Mouse (Mus musculus) granulocyte monocyte progenitor cell, adult 5-6 weeks (primary cell): ENCODE results near the gene Mrgprd. TPM values are rescaled to one million over a fixed set of nuclear protein-coding genes. Genes with fewer than 3 reads are reported as not detected.
A peak's percentile ranks its signal among the peaks of the same experiment; 100 is the strongest.

Experiments
- ATAC-seq: replicated peaks from 2 replicates; pipeline ENCODE4 v1.8.0; 2016; ENCODE audit warnings: mild to moderate bottlenecking, moderate TSS enrichment, inconsistent platforms; ENCODE audit not compliant: poor library complexity, severe bottlenecking
- total RNA-seq, 2 experiments: library from RNA; stranded (forward) in 1 of 2; stranded (reverse) in 1 of 2; fragments of 200-712, 200-1000 nt in 1 of 2; fragments of >200 nt in 1 of 2; fragmentation: Nextera tagmentation in 1 of 2; gene quantifications; 2 replicates each; pipeline ENCODE4 v1.2.3; 2014 to 2017

Mrgprd gene
- total RNA-seq, 2 experiments from 2014 or later: not detected

DNA sequence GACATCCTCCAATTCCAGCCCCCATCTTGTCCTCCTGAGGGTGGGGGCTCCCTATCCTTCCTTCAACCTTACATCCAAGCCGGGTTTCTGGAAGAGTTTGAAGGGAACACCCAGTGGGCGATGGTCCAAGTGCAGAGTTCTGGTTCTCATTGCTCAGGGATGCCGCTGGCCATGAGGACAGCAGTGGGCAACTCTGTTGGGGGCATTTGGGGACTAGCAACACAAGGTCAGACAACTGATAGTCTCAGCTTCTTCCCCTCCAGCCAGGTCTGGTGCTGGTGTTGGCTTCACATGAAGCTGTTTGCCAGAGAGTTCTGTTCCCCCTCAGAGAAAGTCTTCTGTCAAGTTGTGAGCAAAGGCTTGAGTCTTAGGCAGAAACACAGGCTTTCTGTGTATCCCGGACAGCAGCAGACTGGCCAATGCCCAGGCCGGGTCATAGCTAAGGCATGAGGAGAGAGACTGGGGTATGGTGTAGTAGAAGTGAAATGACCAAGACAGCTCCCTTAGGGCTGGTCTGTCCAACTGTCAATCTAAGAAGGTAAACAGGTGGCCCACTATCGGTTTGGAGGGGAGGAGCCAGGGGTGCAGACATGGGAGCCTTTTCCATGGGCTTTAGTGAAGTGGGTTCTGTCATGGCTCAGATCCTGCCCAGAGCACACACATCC lies 13.2 kb upstream of the Mrgprd start:
- ATAC-seq: no peak

DNA sequence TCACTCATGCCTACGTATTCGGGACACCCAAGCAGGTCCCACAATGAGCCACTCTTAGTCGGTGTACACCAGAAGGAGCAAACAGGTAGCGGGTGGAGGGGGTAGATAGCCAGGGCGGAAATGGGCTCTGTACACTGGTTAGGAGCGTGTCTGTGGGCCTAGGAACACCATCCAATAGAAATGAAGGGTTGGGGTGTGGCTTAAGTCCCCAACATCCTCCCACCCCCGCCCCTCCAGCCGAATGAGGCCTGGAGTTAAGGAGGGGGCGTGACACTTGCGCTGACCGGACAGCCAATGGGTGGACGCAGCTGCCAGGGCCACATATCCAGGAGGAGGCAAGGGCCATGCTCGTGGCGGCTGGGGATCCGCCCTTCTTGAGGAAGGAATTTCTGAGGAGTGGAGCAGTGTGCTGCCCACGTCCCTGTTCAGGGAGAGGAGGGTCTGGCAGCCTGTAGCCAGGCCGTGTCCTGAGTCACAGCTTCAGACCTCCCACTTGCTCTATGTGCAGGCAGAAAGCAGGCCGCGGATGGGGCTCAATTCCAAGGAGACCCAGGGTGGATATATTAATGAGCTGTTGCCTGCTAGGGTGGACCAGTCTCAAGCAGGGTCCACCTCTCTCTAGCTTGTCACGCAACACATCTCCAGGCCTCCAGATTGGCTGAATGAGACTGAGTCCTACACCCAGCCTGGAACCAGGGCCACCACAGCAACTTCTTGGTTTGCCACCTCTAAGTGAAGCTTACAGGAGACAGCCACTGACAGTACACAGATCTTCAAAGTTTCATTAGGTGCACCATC lies 11.9 kb upstream of the Mrgprd start:
- ATAC-seq: peak; percentile 70

DNA sequence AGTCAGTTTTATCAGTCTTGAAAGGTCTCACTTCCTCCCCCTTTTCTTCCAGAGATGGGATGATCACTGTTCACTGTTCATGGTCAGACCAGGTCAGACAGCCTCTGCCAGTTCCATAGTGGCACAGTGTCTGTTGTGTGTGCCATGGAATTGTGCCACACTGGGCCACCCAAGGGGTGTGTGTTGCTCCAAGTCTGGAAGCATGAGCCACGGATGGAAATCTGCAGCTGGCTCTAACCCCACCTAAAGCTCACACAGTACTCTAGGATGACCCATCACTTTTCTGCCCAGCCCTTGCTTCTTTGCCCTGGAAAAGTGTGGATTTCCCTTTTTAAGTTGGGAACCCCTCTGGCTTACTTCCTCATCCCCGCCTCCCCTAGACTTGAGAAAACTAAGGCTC lies 10.5 kb upstream of the Mrgprd start:
- no peak for ATAC-seq

DNA sequence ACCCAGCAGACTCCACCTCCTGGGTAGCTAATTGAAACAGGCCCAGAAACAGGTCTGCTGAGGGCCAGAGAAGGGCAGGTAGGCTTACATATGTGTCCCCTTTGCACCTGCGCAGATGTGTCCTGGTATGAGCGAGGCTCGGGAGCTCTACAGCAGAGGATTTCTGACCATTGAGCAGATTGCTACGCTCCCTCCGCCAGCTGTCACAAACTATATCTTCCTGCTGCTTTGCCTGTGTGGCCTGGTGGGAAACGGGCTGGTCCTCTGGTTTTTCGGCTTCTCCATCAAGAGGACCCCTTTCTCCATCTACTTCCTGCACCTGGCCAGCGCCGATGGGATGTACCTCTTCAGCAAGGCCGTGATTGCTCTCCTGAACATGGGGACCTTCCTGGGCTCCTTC lies 7.0 kb upstream of the Mrgprd start:
- no peak for ATAC-seq

DNA sequence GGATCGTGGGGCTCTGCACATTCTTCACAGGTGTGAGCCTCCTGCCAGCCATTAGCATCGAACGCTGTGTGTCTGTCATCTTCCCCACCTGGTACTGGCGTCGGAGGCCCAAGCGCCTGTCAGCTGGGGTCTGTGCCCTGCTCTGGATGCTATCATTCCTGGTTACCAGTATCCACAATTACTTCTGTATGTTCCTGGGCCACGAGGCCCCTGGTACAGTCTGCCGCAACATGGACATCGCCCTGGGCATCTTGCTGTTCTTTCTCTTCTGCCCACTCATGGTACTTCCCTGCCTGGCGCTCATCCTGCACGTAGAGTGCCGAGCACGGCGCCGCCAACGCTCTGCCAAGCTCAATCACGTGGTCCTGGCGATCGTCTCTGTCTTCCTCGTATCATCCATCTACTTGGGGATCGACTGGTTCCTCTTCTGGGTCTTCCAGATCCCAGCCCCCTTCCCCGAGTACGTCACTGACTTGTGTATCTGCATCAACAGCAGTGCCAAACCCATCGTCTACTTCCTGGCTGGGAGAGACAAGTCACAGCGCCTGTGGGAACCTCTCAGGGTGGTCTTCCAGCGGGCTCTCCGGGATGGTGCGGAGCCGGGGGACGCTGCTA lies 6.5 kb upstream of the Mrgprd start:
- no peak for ATAC-seq

- ATAC-seq: no peak
These were observed 5.8 kb upstream of the Mrgprd start for GRCm38 (mm10) chr7:145308866-145309265.

DNA sequence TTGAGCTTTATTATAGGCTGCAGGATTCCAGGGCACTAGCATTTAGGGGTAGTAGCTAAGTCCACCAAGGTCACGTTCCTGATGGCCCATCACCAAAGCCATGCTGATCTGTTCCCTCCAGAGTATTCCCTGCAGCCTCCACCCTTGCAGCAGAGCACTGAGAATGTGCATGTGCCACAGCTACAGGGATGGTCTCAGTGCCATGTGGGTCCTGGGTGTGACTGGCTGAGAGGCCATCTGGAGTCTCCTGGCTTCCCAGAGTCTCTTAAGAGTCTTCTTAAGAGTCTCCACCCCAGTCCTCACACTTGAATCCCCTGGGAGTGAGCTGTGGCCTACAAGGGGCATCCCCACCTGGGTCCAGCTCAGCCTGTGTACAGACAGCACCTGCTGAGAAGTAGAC lies 4.8 kb upstream of the Mrgprd start:
- no peak for ATAC-seq

- ATAC-seq: no peak
These were observed 4.1 kb upstream of the Mrgprd start for GRCm38 (mm10) chr7:145310526-145310925.

- no peak for ATAC-seq
These were observed 2.5 kb upstream of the Mrgprd start for GRCm38 (mm10) chr7:145312137-145312536.

DNA sequence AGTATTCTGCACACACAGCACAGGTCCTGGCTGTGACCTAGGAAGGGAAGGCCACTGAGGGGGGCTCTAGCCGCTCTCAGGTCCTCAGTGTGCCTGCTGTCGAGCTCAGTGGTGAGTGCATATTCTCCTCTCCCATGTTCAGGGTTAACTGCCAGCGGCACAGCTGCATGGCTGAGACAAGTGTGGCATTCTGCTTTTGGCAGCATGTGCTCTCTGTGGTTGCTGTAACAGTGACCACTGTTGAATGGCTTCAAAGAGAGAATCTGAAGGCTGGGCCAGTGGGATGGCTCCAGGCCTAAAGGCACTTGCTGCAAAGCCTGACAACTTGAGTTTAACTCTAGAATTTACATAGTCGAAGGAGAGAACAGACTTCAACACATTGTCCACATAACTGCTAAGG lies 2.9 kb downstream of the Mrgprd start:
- ATAC-seq: no peak

DNA sequence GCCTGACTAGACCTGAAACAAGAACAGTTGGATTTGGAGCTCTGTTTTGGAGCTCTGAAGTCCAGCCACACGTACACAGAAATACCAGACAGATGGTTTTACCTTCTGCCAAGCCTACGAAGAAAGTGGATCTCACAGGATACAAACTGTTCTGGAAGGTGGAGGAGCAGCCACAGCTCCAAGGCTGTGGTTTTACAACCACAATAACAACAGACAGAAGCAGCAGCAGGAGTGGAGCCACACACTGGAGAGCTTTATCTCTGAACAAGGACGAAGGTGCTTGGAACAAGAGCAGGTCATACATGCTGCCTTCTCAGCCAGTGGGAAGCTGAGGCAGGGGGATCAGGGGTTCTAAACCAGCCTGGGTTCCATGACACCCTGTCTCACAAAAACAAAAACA lies 4.8 kb downstream of the Mrgprd start:
- no peak for ATAC-seq

DNA sequence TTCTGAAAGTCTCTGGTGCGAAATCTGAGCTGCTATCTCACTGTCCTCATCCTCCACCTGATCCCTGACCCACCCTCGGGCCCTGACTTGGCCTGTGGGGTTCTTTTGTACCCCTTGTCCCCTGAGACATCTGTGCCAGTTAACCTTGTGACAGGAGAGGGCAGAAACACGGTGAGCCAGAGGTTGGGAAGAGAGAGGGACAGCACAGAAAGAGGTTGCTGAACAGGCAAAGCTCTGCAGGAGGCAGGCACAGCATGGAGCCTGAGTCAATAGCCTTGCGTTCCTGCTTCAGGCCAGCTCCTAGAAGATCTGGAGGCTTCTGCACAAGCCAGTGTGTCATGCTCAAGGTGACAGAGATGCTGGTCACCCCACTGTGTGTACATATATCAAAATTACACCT lies 9.0 kb downstream of the Mrgprd start:
- no peak for ATAC-seq

DNA sequence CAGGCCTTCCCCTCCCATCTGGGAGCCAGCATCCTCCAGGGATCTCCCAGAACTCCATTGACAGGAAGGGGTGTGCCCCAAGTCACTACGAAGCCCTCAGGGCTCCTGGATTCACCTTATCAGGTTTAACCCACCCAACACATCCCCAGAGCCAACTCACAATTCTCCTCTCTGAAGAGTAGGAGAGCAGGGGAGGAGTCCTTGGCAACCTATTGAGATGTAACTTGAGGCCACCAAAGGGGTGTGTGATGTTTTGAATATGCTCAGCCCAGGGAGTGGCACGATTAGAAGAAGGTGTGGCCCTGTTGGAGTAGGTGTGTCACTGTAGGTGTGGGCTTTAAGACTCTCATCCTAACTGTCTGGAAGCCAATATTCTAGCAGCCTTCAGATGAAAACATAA lies 11.1 kb downstream of the Mrgprd start:
- no peak for ATAC-seq

- ATAC-seq: no peak
These were observed 15.3 kb downstream of the Mrgprd start for GRCm38 (mm10) chr7:145329982-145330381.

GRCm38 (mm10) chr7:145330641-145331040 lies 16.0 kb downstream of the Mrgprd start:
- no peak for ATAC-seq

GRCm38 (mm10) chr7:145332376-145333041 lies 17.9 kb downstream of the Mrgprd start:
- no peak for ATAC-seq

- no peak for ATAC-seq
These were observed 19.3 kb downstream of the Mrgprd start for GRCm38 (mm10) chr7:145333936-145334335.

- ATAC-seq: no peak
These were observed 19.9 kb downstream of the Mrgprd start for GRCm38 (mm10) chr7:145334428-145335027.

- ATAC-seq: no peak
These were observed 20.6 kb downstream of the Mrgprd start for GRCm38 (mm10) chr7:145335199-145335598.

DNA sequence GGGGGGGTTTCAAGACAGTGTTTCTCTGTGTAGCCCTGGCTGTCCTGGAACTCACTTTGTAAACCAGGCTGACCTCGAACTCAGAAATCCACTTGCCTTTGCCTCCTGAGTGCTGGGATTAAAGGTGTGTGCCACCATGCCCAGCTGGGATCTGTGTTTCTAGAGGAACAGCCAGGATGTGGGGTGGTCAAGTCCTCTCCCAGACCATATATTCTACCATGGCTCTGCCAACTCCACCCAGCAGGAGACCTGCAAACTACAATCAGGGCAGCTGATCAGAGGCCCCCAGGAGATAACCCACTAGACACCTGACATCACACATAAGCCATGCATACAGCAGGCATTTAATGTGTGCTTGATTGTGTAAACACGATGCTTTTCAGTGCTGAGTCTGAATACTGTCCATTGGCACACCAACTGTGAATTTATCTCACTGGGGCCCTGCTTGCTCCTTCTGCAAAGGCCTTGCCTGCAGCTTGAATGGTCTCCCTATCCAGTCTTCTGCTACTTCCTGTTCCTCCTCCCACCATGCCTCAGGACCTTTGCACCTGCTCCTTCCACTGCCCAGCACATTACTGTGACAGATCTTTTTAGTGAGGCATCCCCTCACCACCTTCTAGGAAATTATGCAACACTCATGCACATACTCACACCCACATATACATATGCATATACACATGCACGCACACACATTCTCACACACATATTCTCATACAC lies 21.1 kb downstream of the Mrgprd start:
- ATAC-seq: no peak
